Mouse (Mus musculus) ES-CJ7 (cell line): ENCODE results near the gene Gm20604.

ENCODE experiments used
- DNase-seq: peaks from one replicate; pipeline ENCODE4 v3.0.0; 2011; ENCODE audit warnings: low read depth, low spot score

Gene Gm20604

DNA sequence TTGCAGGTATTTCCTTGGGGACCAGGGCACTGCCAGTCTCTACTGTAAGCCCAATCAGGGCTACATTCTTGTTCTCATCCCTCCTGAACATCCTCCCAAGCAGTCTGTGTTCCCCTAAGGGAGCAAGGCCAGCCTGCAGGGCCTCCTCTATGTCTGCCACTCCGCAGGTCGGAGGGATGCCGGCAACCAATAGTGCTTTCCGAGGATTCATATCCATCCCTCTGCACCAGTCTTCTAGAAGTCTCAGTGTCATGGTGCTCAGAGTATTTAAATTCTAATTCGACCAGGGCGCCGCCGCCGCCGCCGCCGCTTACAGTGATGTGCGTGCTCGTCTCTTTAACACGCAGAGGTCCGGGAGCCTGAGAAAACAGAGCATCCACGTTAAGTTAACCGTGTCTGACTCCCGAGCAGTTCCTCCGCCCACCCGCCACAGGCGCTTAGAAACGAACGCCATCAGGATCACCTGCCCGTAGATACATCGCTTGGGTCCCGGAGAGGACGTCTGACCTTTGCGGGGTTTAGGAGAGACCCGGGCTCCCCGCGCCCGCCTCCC lies 15.4 kb downstream of the Gm20604 start:
- DNase-seq: no peak

DNA sequence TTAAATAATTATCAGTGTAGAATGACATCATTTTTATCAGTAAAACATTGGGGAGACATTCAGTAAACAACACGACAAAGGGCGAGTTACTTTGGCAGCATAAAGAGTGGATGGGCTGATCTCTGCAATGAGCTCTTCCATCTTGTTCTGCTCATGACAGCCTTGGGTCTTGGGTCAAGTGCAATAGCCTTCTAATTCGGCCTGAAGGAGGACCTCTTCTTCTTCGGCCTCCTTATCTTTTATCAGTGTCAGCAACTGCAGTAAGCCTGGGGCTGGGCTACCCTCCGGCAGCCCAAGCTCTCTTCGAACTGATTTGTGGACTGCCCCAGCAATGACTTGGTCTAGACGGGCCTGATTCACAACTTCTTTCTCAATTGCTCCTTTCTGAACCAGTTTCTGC lies 16.4 kb downstream of the Gm20604 start:
- DNase-seq: no peak

- DNase-seq: no peak
Measured at GRCm38 (mm10) chr12:102740285-102740684, 18.2 kb downstream of the Gm20604 start.

GRCm38 (mm10) chr12:102739096-102739495 lies 19.4 kb downstream of the Gm20604 start:
- no peak for DNase-seq

- peak; percentile 87 for DNase-seq
Measured at GRCm38 (mm10) chr12:102733381-102733780, 25.1 kb downstream of the Gm20604 start.

- peak; percentile 73 for DNase-seq
Measured at GRCm38 (mm10) chr12:102730798-102731619, 27.5 kb downstream of the Gm20604 start.

GRCm38 (mm10) chr12:102729855-102730797 lies 28.3 kb downstream of the Gm20604 start:
- DNase-seq: peak; percentile 99

DNA sequence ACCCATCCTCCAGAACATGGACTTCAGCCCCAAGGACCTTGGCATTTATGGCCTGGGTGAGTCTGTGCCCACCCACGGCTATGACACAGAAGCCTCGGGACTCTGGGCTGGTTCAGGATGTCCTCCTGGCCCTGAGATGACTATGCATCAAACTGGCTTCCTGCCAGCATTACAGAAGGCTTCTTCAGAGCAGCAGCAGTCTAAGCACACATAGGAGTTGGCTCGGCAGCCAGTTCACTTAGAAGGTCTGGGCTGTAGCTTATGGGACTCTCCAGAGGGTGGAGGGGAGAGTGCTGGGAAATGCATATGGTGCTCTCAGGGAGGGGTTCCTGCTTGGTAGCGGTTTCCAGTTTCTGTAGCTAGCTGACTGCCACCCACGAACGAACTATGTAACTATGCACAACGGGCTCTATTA lies 32.7 kb downstream of the Gm20604 start:
- DNase-seq: peak; percentile 67

GRCm38 (mm10) chr12:102725146-102725545 lies 33.3 kb downstream of the Gm20604 start:
- DNase-seq: peak; percentile 83

GRCm38 (mm10) chr12:102723861-102724260 lies 34.6 kb downstream of the Gm20604 start:
- no peak for DNase-seq

DNA sequence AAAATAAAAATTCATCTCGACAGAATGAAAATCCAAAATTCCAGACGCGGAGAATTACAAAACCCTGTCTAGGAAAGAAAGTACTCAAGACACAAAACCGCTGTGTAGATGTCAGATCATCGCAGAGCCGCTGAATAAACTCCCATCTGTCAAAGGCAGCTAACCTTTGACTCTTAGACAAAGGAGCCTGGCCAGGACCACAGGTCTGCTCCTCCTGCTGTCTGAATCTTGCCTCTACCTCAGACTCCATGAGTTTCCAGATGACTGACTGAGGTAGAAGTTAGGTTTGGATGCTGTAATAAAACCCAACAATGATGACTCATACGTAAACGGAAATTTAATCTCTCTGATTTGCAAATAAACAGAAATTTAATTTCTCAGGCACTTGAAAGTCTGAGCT lies 35.5 kb downstream of the Gm20604 start:
- DNase-seq: peak; percentile 60

GRCm38 (mm10) chr12:102722451-102722850 lies 36.0 kb downstream of the Gm20604 start:
- DNase-seq: peak; percentile 63

DNA sequence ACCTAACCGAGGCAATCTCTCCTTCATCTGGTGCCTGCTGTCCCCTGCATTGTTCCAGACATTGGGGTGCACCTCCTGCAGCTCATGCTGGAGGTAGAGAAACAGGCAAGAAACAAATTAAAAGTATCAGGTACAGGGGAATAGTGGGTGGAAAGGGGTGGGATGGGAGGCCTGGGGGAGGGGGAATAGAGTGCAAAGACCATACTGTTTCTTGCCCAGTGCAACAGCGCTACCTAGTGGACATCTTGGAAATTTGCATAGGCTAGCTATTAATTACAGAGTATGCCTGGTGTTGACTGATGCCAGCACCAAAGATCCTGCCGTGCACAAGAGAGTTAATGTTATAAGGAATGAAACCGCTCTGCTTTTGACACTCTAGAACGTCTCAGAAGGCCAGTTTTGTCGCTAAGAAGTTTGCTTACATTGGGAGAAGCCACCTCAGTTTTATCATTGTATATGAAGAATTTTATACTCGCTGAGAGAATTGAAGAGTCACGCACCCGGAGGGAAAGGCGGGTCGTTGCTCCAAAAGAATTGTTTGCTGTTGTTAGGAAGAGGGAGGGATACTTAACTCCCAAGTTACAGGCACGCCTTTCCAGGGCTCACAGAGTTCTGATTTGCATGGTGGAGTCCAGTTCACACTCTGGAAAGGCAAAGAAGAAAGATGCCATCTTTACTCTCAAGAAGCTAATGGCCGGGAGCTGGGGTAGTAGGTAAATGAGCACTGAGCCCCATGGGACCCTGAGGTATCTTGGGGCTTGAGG lies 38.7 kb downstream of the Gm20604 start:
- peak; percentile 90 for DNase-seq

- DNase-seq: peak; percentile 60
Measured at GRCm38 (mm10) chr12:102714654-102715395, 43.6 kb downstream of the Gm20604 start.

GRCm38 (mm10) chr12:102714116-102714515 lies 44.4 kb downstream of the Gm20604 start:
- peak; percentile 92 for DNase-seq

DNA sequence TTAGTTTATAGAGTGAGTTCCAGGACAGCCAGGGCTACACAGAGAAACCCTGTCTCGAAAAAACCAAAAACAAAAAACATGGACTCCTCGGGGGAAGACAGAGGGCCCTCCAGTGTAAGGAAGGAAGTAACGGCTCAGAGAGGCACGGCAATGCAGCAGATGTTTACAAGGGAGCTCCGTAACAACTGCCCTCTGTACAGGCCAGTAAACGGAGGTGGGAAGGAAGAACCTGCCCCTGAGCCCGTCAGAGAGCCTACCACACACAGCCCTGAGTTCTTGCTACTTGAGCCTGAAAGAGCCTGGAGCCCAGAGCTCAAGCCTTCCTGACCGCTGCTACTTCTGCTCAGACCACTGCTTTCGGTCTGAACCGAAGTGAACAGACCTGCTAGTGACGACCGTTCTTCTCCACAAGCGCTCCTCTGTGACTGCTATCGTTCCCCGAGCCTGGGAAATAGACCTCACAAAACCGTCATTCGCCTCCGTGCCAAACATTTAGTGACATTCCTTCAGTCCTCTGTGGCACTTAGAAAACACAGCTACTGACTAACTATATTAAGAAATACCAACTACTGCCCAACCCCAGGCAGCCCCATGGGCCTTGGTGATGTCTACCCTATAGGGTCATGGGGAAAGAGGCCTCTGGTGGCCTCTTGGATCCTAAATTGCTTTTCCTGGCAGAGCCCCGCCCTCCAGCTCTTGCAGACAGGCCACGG lies 45.2 kb downstream of the Gm20604 start:
- DNase-seq: no peak

GRCm38 (mm10) chr12:102710851-102711375 lies 47.6 kb downstream of the Gm20604 start:
- DNase-seq: peak; percentile 46

GRCm38 (mm10) chr12:102709896-102710295 lies 48.6 kb downstream of the Gm20604 start:
- peak; percentile 66 for DNase-seq

- no peak for DNase-seq
Measured at GRCm38 (mm10) chr12:102708220-102708619, 50.3 kb downstream of the Gm20604 start.
